Mouse (Mus musculus) adrenal gland (tissue): ENCODE results near the gene Naa80.

ENCODE experiments used
- intact Hi-C: fragments of 180-260 bp; cut with DNase I; formaldehyde crosslinking; loops from one replicate; pipeline ENCODE4 v1.15.1; 2025

Gene Naa80

GRCm38 (mm10) chr9:107633091-107633660 is 54.5 kb downstream of the Naa80 start:
- intact Hi-C loops = no loop called here
